Mouse (Mus musculus): ENCODE results near the gene Rpl23a. TPM values are rescaled to one million over a fixed set of nuclear protein-coding genes. Genes with fewer than 3 reads are reported as not detected.

Gene Rpl23a
- polyA plus RNA-seq, 1 experiment from 2014 or later = 1,230 TPM

DNA sequence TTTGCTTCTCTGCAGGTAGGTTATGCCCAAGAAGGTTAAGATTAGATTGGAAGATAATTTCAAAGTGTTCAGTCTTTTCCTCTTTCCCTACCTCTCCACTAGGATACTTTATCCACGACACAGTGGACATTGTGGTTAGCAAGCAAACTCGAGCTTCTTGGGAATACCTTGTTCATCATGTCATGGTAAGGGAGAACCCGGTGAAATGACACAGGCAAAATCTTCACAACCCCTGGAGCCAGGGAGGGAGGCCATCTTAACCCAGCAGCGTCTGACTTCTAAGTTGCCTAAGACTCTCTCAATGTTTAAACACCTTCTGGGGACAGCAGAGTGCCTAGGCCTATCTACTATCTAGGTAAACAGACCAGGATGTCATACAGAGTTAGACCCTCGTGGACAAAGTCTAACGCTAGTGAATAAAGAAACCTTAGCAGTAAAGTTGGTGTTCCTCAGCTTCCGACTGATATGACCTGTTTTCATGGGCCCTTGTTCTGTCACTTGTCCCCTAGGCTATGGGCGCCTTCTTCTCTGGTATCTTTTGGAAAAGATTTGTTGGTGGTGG is 3.9 kb downstream of the Rpl23a start:
- 31% methylated on average over 8 of the region's 8 CpGs for WGBS
- peak overlapping the region; percentile 29; the same call in 1 of the 2 replicates for H3K9ac ChIP-seq (ENCODE audit: low read length)
- no peaks in the 10 kb centered on the region for H3K27me3 ChIP-seq (ENCODE audit: control insufficient read depth, insufficient read depth, low read length)
- peaks cover 7% of the 10 kb centered on the region; the same call in 1 of the 2 replicates for H3K36me3 ChIP-seq (ENCODE audit: control insufficient read depth, insufficient read depth, low read length)
- no peak for DNase-seq (ENCODE audit: low spot score)
- no peak overlapping the region for H3K27ac ChIP-seq (ENCODE audit: low read depth, low read length)
- no peaks in the 10 kb centered on the region for H3K9me3 ChIP-seq (ENCODE audit: control insufficient read depth, low read length)
- peak overlapping the region; percentile 90 for H3K4me2 ChIP-seq (ENCODE audit: low read depth)
- peaks cover 25% of the 10 kb centered on the region for H3K4me1 ChIP-seq (ENCODE audit: control insufficient read depth, insufficient read depth, low read length)
- ATAC-seq (ENCODE audit: insufficient read depth, low FRiP score, low TSS enrichment) = no peak
- peak overlapping the region; percentile 56 for H3K4me3 ChIP-seq (ENCODE audit: low read depth, low read length)

DNA sequence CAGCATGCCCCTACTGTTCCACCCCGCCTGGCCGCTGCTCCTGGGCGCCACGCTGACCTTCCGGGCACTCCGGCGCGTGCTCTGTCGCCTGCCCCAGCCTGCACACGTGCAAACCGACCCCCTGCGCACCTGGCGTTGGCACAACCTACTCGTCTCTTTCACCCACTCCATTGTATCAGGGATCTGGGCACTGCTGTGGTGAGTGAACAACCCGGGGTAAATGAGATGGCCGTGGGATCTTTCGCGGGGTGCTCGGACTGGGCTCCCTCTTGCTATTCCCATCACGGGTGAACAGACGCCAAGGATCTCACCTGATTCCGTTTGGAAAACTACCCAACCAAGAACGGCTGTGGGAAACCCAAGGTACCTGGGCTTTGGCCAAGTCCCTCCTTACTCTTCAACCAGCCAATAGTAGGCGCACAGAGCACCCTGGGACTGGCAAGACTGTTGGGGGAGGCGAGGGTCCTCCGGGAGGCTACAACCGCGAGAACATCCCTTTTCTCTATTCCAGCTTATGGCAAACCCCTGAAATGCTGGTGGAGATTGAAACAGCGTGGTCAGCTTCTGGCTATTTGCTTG is 4.4 kb downstream of the Rpl23a start:
- Histone ChIP-seq H3K4me2 (ENCODE audit: low read depth) (peak overlapping the region; percentile 90), H3K27me3 (ENCODE audit: control insufficient read depth, insufficient read depth, low read length) (no peaks in the 10 kb centered on the region), H3K9me3 (ENCODE audit: control insufficient read depth, low read length) (no peaks in the 10 kb centered on the region), H3K27ac (ENCODE audit: low read depth, low read length) (peak overlapping the region; percentile 92), H3K4me1 (ENCODE audit: control insufficient read depth, insufficient read depth, low read length) (peaks cover 25% of the 10 kb centered on the region), H3K9ac (ENCODE audit: low read length) (peak overlapping the region; percentile 73), H3K4me3 (ENCODE audit: low read depth, low read length) (peak overlapping the region; percentile 56), H3K36me3 (ENCODE audit: control insufficient read depth, insufficient read depth, low read length) (peaks cover 7% of the 10 kb centered on the region; the same call in 1 of the 2 replicates)
- WGBS = 1% methylated on average over 29 of the region's 29 CpGs
- DNase-seq (ENCODE audit: low spot score) (peak; percentile 59), ATAC-seq (ENCODE audit: insufficient read depth, low FRiP score, low TSS enrichment) (peak; percentile 2; the same call in 1 of the 2 replicates)

GRCm38 (mm10) chr11:78177903-78178858 is 5.2 kb downstream of the Rpl23a start:
- peaks cover 7% of the 10 kb centered on the region; the same call in 1 of the 2 replicates for H3K36me3 ChIP-seq (ENCODE audit: control insufficient read depth, insufficient read depth, low read length)
- peaks cover 25% of the 10 kb centered on the region for H3K4me1 ChIP-seq (ENCODE audit: control insufficient read depth, insufficient read depth, low read length)
- H3K9ac ChIP-seq (ENCODE audit: low read length) = peak overlapping the region; percentile 73
- no peaks in the 10 kb centered on the region for H3K9me3 ChIP-seq (ENCODE audit: control insufficient read depth, low read length)
- no peaks in the 10 kb centered on the region for H3K27me3 ChIP-seq (ENCODE audit: control insufficient read depth, insufficient read depth, low read length)
- WGBS = 1% methylated on average over 62 of the region's 84 CpGs
- peak overlapping the region; percentile 92 for H3K27ac ChIP-seq (ENCODE audit: low read depth, low read length)
- ATAC-seq (ENCODE audit: insufficient read depth, low FRiP score, low TSS enrichment) (peak; percentile 80), DNase-seq (ENCODE audit: low spot score) (peak; percentile 96)
- peak overlapping the region; percentile 90 for H3K4me2 ChIP-seq (ENCODE audit: low read depth)
- peak overlapping the region; percentile 56 for H3K4me3 ChIP-seq (ENCODE audit: low read depth, low read length)

DNA sequence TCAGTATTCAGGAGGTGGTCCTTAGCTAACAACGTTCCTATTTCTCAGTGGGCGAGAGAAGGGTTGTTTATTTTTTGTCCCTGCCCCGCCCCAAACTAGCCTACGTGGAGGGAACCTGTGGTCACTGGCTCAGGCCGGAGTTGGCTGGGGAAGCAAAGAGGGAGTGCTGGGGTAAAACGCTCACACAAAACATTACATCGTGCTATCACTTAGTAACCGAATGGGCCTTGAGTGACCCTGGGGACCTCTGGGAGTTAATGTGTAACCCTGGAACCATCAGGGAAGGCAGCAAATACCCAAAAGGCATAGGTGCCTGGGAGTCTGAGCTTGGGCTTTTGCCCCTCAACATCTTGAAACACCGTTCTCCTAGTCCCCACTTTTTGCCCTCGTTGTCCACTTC is 5.9 kb downstream of the Rpl23a start:
- peaks cover 25% of the 10 kb centered on the region for H3K4me1 ChIP-seq (ENCODE audit: control insufficient read depth, insufficient read depth, low read length)
- DNase-seq (ENCODE audit: low spot score) = no peak
- peak overlapping the region; percentile 73; the same call in 1 of the 2 replicates for H3K9ac ChIP-seq (ENCODE audit: low read length)

GRCm38 (mm10) chr11:78176905-78177331 is 6.5 kb downstream of the Rpl23a start:
- DNase-seq (ENCODE audit: low spot score) (no peak), ATAC-seq (ENCODE audit: insufficient read depth, low FRiP score, low TSS enrichment) (no peak)
- Histone ChIP-seq H3K27ac (ENCODE audit: low read depth, low read length) (peak overlapping the region; percentile 56; the same call in 1 of the 2 replicates), H3K4me1 (ENCODE audit: control insufficient read depth, insufficient read depth, low read length) (peaks cover 22% of the 10 kb centered on the region), H3K4me2 (ENCODE audit: low read depth) (peak overlapping the region; percentile 90), H3K9ac (ENCODE audit: low read length) (peak overlapping the region; percentile 50; the same call in 1 of the 2 replicates), H3K36me3 (ENCODE audit: control insufficient read depth, insufficient read depth, low read length) (peaks cover 7% of the 10 kb centered on the region), H3K9me3 (ENCODE audit: control insufficient read depth, low read length) (no peaks in the 10 kb centered on the region), H3K27me3 (ENCODE audit: control insufficient read depth, insufficient read depth, low read length) (no peaks in the 10 kb centered on the region), H3K4me3 (ENCODE audit: low read depth, low read length) (peak overlapping the region; percentile 56)
- WGBS = 1% methylated on average over 23 of the region's 23 CpGs

More for the DNA sequence above, 5.9 kb downstream of the Rpl23a start:
- Histone ChIP-seq H3K4me3 (ENCODE audit: low read depth, low read length) (peak overlapping the region; percentile 56), H3K9me3 (ENCODE audit: control insufficient read depth, low read length) (no peaks in the 10 kb centered on the region), H3K27ac (ENCODE audit: low read depth, low read length) (0 out of 2 replicates have a peak overlapping the region, but pooled peaks have one; percentile 92), H3K36me3 (ENCODE audit: control insufficient read depth, insufficient read depth, low read length) (peaks cover 7% of the 10 kb centered on the region), H3K27me3 (ENCODE audit: control insufficient read depth, insufficient read depth, low read length) (no peaks in the 10 kb centered on the region), H3K4me2 (ENCODE audit: low read depth) (peak overlapping the region; percentile 90)
- ATAC-seq (ENCODE audit: insufficient read depth, low FRiP score, low TSS enrichment) = no peak
- WGBS = under 1% methylated on average over 10 of the region's 10 CpGs

- H3K4me3 ChIP-seq (ENCODE audit: low read depth, low read length) = peak within 1 kb of the TSS; percentile 56
- under 1% methylated on average over 32 of the region's 32 CpGs for WGBS
- peak within 1 kb of the TSS; percentile 92; the same call in 1 of the 2 replicates for H3K27ac ChIP-seq (ENCODE audit: low read depth, low read length)
- peaks cover 18% of the 10 kb centered on the region for H3K4me1 ChIP-seq (ENCODE audit: control insufficient read depth, insufficient read depth, low read length)
- H3K4me2 ChIP-seq (ENCODE audit: low read depth) = peak within 1 kb of the TSS; percentile 90
- no peaks in the 10 kb centered on the region for H3K27me3 ChIP-seq (ENCODE audit: control insufficient read depth, insufficient read depth, low read length)
- ATAC-seq (ENCODE audit: insufficient read depth, low FRiP score, low TSS enrichment) (peak; percentile 57; the same call in 1 of the 2 replicates), DNase-seq (ENCODE audit: low spot score) (peak; percentile 93)
- H3K9ac ChIP-seq (ENCODE audit: low read length) = peak within 1 kb of the TSS; percentile 73
- peaks cover 6% of the 10 kb centered on the region for H3K36me3 ChIP-seq (ENCODE audit: control insufficient read depth, insufficient read depth, low read length)
- H3K9me3 ChIP-seq (ENCODE audit: control insufficient read depth, low read length) = no peaks in the 10 kb centered on the region
These were observed 7.0 kb downstream of the Rpl23a start, which contains the start of the genes Nek8 and Tlcd1 for GRCm38 (mm10) chr11:78176402-78176862. Gene Nek8, minus strand, starts transcription at chr11:78176675. Gene Tlcd1, plus strand, starts transcription at chr11:78176711.

- Histone ChIP-seq H3K4me3 (ENCODE audit: low read depth, low read length) (peak overlapping the region; percentile 56), H3K27me3 (ENCODE audit: control insufficient read depth, insufficient read depth, low read length) (no peaks in the 10 kb centered on the region), H3K9ac (ENCODE audit: low read length) (peak overlapping the region; percentile 50), H3K27ac (ENCODE audit: low read depth, low read length) (no peak overlapping the region), H3K4me2 (ENCODE audit: low read depth) (peak overlapping the region; percentile 90), H3K36me3 (ENCODE audit: control insufficient read depth, insufficient read depth, low read length) (peaks cover 2% of the 10 kb centered on the region), H3K4me1 (ENCODE audit: control insufficient read depth, insufficient read depth, low read length) (peaks cover 18% of the 10 kb centered on the region), H3K9me3 (ENCODE audit: control insufficient read depth, low read length) (no peaks in the 10 kb centered on the region)
- ATAC-seq (ENCODE audit: insufficient read depth, low FRiP score, low TSS enrichment) (no peak), DNase-seq (ENCODE audit: low spot score) (no peak)
- WGBS = 6% methylated on average over 9 of the region's 10 CpGs
These were observed 7.5 kb downstream of the Rpl23a start for GRCm38 (mm10) chr11:78175771-78176401.

DNA sequence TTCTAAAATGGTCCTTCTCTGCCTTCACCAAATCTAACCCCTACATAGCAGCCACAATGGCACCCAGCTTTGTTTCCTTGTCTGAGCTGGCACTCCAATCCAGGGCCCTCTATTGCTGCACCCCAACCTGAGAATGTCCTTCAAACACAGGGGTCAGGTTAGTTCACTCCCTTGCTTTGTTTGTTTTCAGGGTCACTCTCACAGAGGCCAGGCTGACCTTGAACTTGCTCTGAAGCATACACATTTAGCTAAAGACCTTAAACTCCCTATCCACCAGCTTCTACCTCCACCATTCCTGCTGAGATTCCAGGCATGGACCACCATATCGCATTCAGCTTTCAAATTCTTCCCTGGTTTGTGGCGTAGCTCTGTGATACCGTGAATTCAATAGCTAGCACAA is 8.9 kb downstream of the Rpl23a start:
- H3K4me1 ChIP-seq (ENCODE audit: control insufficient read depth, insufficient read depth, low read length) = peaks cover 11% of the 10 kb centered on the region
- no peak overlapping the region for H3K9ac ChIP-seq (ENCODE audit: low read length)
- 89% methylated on average over 3 of the region's 3 CpGs for WGBS
- DNase-seq (ENCODE audit: low spot score) (no peak), ATAC-seq (ENCODE audit: insufficient read depth, low FRiP score, low TSS enrichment) (no peak)
- H3K4me2 ChIP-seq (ENCODE audit: low read depth) = no peak overlapping the region
- no peaks in the 10 kb centered on the region for H3K9me3 ChIP-seq (ENCODE audit: control insufficient read depth, low read length)
- no peak overlapping the region for H3K4me3 ChIP-seq (ENCODE audit: low read depth, low read length)
- no peak overlapping the region for H3K27ac ChIP-seq (ENCODE audit: low read depth, low read length)
- H3K27me3 ChIP-seq (ENCODE audit: control insufficient read depth, insufficient read depth, low read length) = no peaks in the 10 kb centered on the region
- H3K36me3 ChIP-seq (ENCODE audit: control insufficient read depth, insufficient read depth, low read length) = peaks cover under 1% of the 10 kb centered on the region

All from neural tube, embryonic 11.5 days (tissue).